Mouse (Mus musculus) liver, adult 2 months (tissue): Measurements from ENCODE around the gene Cpne6. TPM values are rescaled to one million over a fixed set of nuclear protein-coding genes. Genes with fewer than 3 reads are reported as not detected.

Experiments
- DNase-seq: peaks from one replicate; pipeline ENCODE4 v3.0.0-alpha.2; 2011; ENCODE audit warnings: low read depth, low spot score; ENCODE audit errors: extremely low read depth
- H3K27ac ChIP-seq: fragments of 200-500 bp; replicated peaks from 2 replicates; pipeline ENCODE4 v1.5.1; 2012; ENCODE audit warnings: low read depth, mild to moderate bottlenecking, control low read depth, inconsistent platforms, low read length; ENCODE audit not compliant: insufficient read depth
- H3K27me3 ChIP-seq: fragments of 200-500 bp; 2 replicates; pipeline ENCODE4 v1.6.1; 2012; ENCODE audit warnings: mild to moderate bottlenecking, moderate library complexity, low read length, inconsistent platforms; ENCODE audit not compliant: control insufficient read depth, insufficient read depth
- H3K36me3 ChIP-seq: fragments of 200-500 bp; 2 replicates; pipeline ENCODE4 v1.6.1; 2012; ENCODE audit warnings: low read length, inconsistent platforms; ENCODE audit not compliant: control insufficient read depth, insufficient read depth
- H3K4me1 ChIP-seq: fragments of 200-500 bp; 2 replicates; pipeline ENCODE4 v1.6.1; 2011; ENCODE audit warnings: low read length; ENCODE audit not compliant: control insufficient read depth, insufficient read depth
- H3K4me3 ChIP-seq: fragments of 200-500 bp; 2 replicates; pipeline ENCODE4 v1.5.1; 2011; ENCODE audit warnings: low read depth, mild to moderate bottlenecking, control low read depth, low read length, moderate library complexity; ENCODE audit not compliant: insufficient read depth
- H3K79me2 ChIP-seq: fragments of 200-500 bp; 2 replicates; pipeline ENCODE4 v1.6.1; 2012; ENCODE audit warnings: inconsistent platforms, mild to moderate bottlenecking, low read length, moderate library complexity; ENCODE audit not compliant: control insufficient read depth, insufficient read depth
- H3K9ac ChIP-seq: fragments of 200-500 bp; 2 replicates; pipeline ENCODE4 v1.6.1; 2012; ENCODE audit warnings: low read depth, mild to moderate bottlenecking, control low read depth, inconsistent platforms, low read length
- CTCF ChIP-seq: fragments of 200-500 bp; IDR thresholded peaks from 2 replicates; pipeline ENCODE4 v1.5.1; 2011; ENCODE audit warnings: low read depth, low read length, control low read depth
- POLR2A ChIP-seq: fragments of 200-500 bp; IDR thresholded peaks from 2 replicates; pipeline ENCODE4 v1.6.1; 2011; ENCODE audit warnings: low read length, control low read depth; ENCODE audit not compliant: insufficient read depth; ENCODE audit errors: extremely low read depth
- WGBS: fragments of 180-500 bp; shearing (Covaris S2); methylation state at CpG from one replicate; pipeline ENCODE4 v1.1.7; 2018; 5-methylcytosine and 5-hydroxymethylcytosine counted together
- polyA plus RNA-seq: library from polyadenylated mRNA; depleted of rRNA; stranded (reverse); fragments of >200 nt; gene quantifications from 2 replicates; pipeline ENCODE4 v1.2.3, GENCODE M21; 2012
- total RNA-seq: library from RNA; depleted of rRNA; stranded (reverse); fragments of >200 nt; gene quantifications from 2 replicates; pipeline ENCODE4 v1.2.3, GENCODE M21; 2014

The Cpne6 gene
- total and polyA plus RNA-seq, 2 experiments: not detected

DNA sequence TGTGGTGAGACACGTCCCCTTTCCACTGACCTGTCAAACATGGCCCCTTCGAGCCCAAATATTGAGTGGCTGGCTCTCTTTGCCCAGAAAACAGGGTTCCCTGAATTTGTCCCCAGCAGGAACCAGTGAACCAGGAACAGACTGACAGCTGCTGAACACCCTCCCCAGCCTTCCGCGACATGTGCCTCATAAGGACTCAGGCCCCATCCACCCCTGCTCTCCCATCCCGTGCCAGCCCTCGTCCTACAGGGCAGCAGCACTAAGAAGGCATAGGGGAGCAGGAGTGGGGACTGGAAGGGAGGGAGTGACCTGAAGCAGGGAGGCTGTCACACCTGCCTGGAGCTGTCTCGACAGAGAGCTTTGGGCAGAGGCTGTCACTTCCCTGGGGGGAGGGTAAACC is 2.4 kb upstream of the Cpne6 start:
- no peaks in the 10 kb centered on the region for H3K4me1 ChIP-seq
- H3K36me3 ChIP-seq: no peaks in the 10 kb centered on the region
- no peak overlapping the region for H3K9ac ChIP-seq
- no peaks in the 10 kb centered on the region for H3K79me2 ChIP-seq
- no peak overlapping the region for H3K27ac ChIP-seq
- DNase-seq: no peak
- WGBS: 54% methylated on average over 7 of the region's 7 CpGs
- no peak overlapping the region for H3K4me3 ChIP-seq
- TF ChIP-seq CTCF: no peak
- H3K27me3 ChIP-seq: peaks cover 4% of the 10 kb centered on the region; the same call in 1 of the 2 replicates

DNA sequence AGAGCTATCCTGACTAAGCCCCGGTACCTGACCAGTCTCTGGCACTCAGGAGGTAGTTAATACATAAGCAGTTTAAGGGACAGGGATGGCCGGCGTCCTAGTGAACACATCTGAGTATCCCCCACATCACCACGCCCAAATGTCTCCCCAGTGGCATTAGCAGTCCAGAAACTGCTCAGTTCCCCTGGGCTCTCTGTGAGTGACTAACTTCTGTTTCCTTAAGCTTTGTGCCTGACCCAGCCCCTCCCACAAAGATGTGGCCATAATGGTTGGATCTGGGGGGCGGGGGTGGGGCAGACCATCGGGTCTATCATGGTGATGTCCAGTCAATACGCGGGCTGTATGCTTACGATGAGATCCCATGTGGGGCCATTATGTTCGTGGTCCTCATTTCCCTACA is 705 bp upstream of the Cpne6 start:
- Histone ChIP-seq H3K4me1 (no peaks in the 10 kb centered on the region), H3K27me3 (peaks cover 4% of the 10 kb centered on the region; the same call in 1 of the 2 replicates), H3K4me3 (no peak overlapping the region), H3K27ac (no peak overlapping the region), H3K79me2 (no peaks in the 10 kb centered on the region), H3K9ac (no peak overlapping the region), H3K36me3 (no peaks in the 10 kb centered on the region)
- DNase-seq: no peak
- WGBS: 81% methylated on average over 10 of the region's 10 CpGs
- TF ChIP-seq CTCF (no peak), POLR2A (no peak)

DNA sequence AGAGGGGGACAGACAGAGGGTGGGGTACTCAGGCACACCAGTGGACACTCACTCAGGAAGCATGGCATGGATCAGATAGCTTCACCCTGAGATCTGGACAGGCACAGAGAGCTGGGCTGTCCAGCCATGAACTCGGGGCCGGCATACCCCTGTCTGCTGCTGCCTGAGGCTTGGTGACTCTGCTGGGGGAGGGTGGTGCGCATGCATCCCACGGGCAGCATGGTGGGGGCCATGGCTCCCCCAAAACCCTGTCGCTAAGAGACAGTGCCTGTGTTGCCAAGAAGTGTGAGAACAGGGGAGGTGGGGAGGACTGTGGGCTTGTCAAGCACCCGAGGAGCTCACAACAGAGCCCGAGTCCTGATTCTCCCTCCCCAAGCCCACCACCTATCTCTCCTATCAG is 792 bp downstream of the Cpne6 start:
- H3K27ac ChIP-seq: no peak overlapping the region
- no peak overlapping the region for H3K9ac ChIP-seq
- no peaks in the 10 kb centered on the region for H3K4me1 ChIP-seq
- DNase-seq: no peak
- peaks cover 4% of the 10 kb centered on the region; the same call in 1 of the 2 replicates for H3K27me3 ChIP-seq
- H3K79me2 ChIP-seq: no peaks in the 10 kb centered on the region
- no peak for TF ChIP-seq CTCF
- TF ChIP-seq POLR2A: no peak
- no peak overlapping the region for H3K4me3 ChIP-seq
- 54% methylated on average over 7 of the region's 7 CpGs for WGBS
- H3K36me3 ChIP-seq: no peaks in the 10 kb centered on the region

DNA sequence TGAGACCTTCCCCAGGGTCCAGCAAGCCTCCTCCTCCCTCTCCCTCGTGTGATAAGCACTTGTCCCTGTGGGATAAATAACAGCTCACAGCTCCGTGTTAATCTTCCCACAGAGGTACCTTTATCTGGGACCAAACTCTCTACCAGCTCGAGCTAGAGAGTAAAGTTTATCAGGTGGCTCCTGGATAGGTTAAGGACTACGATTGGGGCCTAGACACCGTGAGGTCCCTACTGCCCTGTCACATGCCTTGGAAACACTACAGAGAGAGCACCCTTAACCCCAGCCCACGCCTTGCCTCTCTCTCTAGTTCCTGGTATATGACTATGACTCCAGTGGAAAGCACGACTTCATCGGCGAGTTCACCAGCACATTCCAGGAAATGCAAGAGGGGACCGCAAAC is 3.7 kb downstream of the Cpne6 start:
- 62% methylated on average over 10 of the region's 10 CpGs for WGBS
- Histone ChIP-seq H3K27ac (no peak overlapping the region), H3K4me3 (no peak overlapping the region), H3K36me3 (no peaks in the 10 kb centered on the region), H3K9ac (no peak overlapping the region), H3K79me2 (no peaks in the 10 kb centered on the region), H3K27me3 (peaks cover 4% of the 10 kb centered on the region; the same call in 1 of the 2 replicates), H3K4me1 (no peaks in the 10 kb centered on the region)
- no peak for DNase-seq
- TF ChIP-seq CTCF (no peak), POLR2A (no peak)

DNA sequence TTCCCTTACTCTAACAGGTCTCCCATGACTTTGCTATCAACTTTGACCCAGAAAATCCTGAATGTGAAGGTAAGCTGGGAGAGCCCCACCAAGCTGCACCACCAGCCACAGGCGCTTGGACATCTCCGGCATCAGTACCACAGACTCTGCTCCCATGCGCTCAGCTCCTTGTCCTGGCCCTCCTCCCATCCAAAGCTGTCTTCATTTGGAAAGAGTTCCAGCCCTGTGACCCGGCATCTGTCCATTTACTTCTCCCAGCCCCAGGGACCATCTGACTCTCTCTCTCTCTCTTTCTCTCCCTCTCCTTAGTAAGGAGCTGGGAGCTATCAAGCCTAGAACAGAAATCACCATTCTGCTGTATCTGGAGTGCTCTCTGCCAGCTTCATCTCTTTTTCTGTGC is 5.6 kb downstream of the Cpne6 start:
- Histone ChIP-seq H3K79me2 (no peaks in the 10 kb centered on the region), H3K4me1 (peaks cover 7% of the 10 kb centered on the region; the same call in 1 of the 2 replicates), H3K27me3 (peaks cover 5% of the 10 kb centered on the region), H3K27ac (no peak overlapping the region), H3K9ac (no peak overlapping the region), H3K36me3 (no peaks in the 10 kb centered on the region), H3K4me3 (no peak overlapping the region)
- 88% methylated on average over 4 of the region's 4 CpGs for WGBS
- DNase-seq: no peak
- TF ChIP-seq CTCF: no peak
- TF ChIP-seq POLR2A: no peak

DNA sequence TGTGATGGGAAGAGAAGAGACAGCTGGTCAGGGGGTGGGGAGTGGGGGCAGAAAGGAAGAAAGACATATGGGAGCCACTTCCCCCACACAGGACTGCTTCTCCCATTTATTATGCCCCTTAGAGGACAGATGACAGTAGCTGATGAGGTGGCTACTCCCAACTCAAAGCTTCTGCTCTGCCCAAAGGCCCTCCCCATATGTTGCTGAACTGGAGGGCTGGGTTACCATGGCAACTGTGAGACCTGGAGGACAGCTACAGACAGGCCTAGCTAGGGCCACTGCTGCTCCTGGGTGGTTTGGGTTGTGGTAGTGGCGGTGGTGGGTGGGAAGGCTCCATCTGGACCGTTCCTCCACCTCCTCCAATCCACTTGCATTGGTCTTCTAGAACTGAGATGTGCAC is 8.7 kb downstream of the Cpne6 start:
- WGBS: 87% methylated on average over 2 of the region's 2 CpGs
- Histone ChIP-seq H3K9ac (no peak overlapping the region), H3K4me1 (peaks cover 7% of the 10 kb centered on the region; the same call in 1 of the 2 replicates), H3K27me3 (peaks cover 10% of the 10 kb centered on the region), H3K79me2 (no peaks in the 10 kb centered on the region), H3K4me3 (no peak overlapping the region), H3K36me3 (no peaks in the 10 kb centered on the region), H3K27ac (no peak overlapping the region)
- no peak for DNase-seq
- TF ChIP-seq POLR2A: no peak
- TF ChIP-seq CTCF: no peak
